Mouse (Mus musculus): ENCODE measurements around the gene Gm3238.
"Not testable (repeated sequence)": the region's sequence is repeated elsewhere in the genome, so short reads cannot be mapped to it uniquely, and the experiment has no call there.

Gm3238 gene

DNA sequence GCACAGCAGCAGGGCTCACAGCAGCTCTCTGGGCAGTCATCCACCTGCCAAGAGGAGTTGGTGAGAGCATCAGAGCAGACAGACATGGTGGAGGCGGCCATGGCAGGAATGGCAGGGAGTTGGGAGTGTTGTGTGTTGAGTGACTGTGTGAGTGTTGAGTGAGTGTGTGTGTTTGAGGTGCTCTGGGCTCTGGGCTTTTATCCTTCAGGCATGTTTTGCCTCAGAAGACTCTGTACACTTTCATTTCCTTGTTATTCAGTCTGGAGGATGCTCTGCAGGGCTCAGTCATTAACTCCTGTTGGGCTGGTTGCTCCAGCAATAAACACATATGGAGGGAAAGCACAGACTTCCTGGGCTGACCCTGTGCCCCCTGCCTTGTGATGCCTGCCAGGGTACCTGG is at the start of gene Gm3238:
Gm3238 (minus strand) TSS at position 101 of the 400 bp plus-strand sequence.
- not testable (repeated sequence) for DNase-seq (ENCODE audit: extremely low spot score, low spot score)

GRCm38 (mm10) chr10:77819203-77819602 is 48.1 kb upstream of the Gm3238 start:
- no peak for DNase-seq (ENCODE audit: extremely low spot score, low spot score)

- DNase-seq (ENCODE audit: extremely low spot score, low spot score): no peak
Observed at GRCm38 (mm10) chr10:77818523-77818922, 47.4 kb upstream of the Gm3238 start.

GRCm38 (mm10) chr10:77815514-77815913 is 44.4 kb upstream of the Gm3238 start:
- DNase-seq (ENCODE audit: extremely low spot score, low spot score): peak; percentile 42

DNA sequence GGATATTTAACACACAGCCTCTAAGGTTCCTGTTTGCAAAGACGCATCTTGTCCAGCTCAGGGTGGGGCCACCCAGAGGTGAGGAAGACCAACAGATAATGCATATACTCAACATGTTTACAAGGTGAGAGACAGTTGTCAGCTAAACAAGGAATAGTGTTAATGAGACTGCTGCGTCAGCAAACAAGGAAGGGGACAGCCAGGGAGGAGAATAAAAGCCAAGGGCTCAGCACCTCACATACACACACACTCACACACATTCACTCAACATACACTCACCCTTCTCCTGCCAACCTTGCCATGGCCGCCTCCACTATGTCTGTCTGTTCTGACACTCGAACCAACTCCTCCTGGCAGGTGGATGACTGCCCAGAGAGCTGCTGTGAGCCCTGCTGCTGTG is 43.3 kb upstream of the Gm3238 start, which contains the start of gene Gm2696:
Gm2696 (plus strand) TSS at position 301 of the 400 bp plus-strand sequence.
- no peak for DNase-seq (ENCODE audit: extremely low spot score, low spot score)

DNA sequence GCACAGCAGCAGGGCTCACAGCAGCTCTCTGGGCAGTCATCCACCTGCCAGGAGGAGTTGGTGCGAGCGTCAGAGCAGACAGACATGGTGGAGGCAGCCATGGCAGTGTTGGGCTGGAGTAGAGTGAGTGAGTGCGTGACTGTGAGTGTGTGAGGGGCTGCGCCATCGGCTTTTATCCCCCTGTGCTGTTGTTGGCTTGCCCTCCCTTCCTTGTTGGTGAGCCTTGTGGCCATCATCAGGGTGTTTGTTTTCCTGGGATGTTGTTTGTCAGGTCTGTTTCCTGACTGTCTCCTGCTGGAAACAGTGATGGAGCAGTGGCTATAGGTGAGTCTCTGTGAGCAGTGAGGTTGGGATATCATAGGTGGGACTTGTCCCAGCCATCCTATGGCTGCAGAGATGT is 40.6 kb upstream of the Gm3238 start, which contains the start of gene Gm9507:
Gm9507 (minus strand) TSS at position 101 of the 400 bp plus-strand sequence.
- DNase-seq (ENCODE audit: extremely low spot score, low spot score): no peak

- DNase-seq (ENCODE audit: extremely low spot score, low spot score): no peak
Observed at GRCm38 (mm10) chr10:77804095-77804494, 33.0 kb upstream of the Gm3238 start.

GRCm38 (mm10) chr10:77798921-77799508 is 27.9 kb upstream of the Gm3238 start, which contains the start of gene Gm19668:
Gene Gm19668, minus strand, starts transcription at chr10:77799133.
- peak; percentile 18 for DNase-seq (ENCODE audit: extremely low spot score, low spot score)

DNA sequence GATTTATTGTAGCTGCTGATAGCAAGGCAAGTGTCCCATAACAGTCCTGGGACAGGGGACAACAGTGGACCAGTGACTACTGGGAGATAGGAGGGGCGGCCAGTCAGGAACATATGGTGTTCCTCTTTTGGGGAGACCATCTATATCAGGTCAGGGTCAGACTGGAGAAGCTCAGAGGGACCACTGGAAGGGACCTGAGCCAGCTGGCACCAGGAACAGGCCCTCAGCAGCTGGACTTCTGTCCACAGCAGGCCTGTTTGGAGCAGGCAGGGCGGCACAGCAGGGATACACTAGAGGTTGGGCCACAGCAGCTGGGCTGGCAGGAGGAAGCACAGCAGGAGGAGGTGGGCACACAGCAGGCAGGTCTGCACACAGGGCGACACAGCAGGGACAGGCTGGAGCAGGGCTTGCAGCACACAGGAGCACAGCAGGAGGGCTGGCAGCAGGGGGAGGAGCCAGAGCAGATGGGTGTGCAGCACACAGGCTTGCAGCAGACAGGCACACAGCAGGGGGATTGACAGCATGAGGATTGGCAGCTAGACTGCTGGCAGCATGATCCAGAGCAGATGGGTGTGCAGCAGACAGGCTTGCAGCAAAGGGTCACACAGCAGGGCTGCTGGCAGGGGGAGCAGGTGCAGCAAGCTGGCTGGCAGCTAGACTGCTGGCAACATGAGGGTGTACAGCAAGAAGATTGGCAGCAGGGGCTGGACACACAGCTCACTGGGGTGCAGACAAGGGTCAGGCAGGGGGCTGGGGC is 27.2 kb upstream of the Gm3238 start:
- DNase-seq (ENCODE audit: extremely low spot score, low spot score): peak; percentile 12

GRCm38 (mm10) chr10:77797677-77798076 is 26.6 kb upstream of the Gm3238 start:
- peak; percentile 12 for DNase-seq (ENCODE audit: extremely low spot score, low spot score)

- DNase-seq (ENCODE audit: extremely low spot score, low spot score): peak; percentile 6
Observed at GRCm38 (mm10) chr10:77794976-77795375, 23.9 kb upstream of the Gm3238 start, which contains the start of gene Gm9639. Gene Gm9639, minus strand, starts transcription at chr10:77795076.

DNA sequence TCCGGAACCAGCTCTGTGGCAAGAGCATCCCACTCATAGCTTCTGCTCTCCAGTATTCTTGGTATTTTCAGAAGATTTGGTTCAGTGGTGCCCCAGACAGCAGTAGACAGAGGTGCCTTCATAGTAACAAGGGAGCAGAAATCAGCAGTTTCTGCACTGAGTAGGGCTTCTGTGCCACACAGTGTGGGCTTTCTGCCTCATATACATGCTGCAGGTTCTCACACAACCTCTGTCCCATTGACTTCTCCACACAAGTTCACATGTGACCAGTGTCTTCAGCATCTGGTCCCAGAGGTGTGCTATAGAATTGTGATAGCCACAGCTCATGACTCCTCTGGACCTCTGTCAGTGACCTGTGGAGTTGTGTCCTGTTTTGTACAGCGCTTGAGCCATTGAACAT is 17.5 kb upstream of the Gm3238 start:
- no peak for DNase-seq (ENCODE audit: extremely low spot score, low spot score)

- not testable (repeated sequence) for DNase-seq (ENCODE audit: extremely low spot score, low spot score)
Observed at GRCm38 (mm10) chr10:77787876-77788275, 16.8 kb upstream of the Gm3238 start, which contains the start of gene Gm7137. Gene Gm7137, minus strand, starts transcription at chr10:77788200.

DNA sequence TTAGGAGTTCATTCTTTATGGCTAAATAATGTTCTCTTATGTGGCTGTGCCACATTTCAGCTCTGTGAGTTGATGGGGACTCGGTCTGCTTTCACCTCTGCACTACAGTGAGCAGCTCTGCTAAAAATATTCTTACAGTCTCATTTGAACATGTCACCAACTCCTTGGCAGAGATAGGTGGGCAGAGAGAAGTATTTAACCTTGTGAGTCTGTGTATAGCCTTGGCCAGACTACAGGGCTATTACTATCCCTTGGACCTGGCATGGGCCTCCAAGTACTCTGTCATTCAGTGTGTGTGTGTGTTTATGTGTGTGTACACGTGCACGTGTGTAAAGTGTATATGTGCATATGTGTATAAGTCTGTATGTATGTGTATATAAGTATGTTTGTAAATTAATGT is 12.3 kb upstream of the Gm3238 start:
- not testable (repeated sequence) for DNase-seq (ENCODE audit: extremely low spot score, low spot score)

DNA sequence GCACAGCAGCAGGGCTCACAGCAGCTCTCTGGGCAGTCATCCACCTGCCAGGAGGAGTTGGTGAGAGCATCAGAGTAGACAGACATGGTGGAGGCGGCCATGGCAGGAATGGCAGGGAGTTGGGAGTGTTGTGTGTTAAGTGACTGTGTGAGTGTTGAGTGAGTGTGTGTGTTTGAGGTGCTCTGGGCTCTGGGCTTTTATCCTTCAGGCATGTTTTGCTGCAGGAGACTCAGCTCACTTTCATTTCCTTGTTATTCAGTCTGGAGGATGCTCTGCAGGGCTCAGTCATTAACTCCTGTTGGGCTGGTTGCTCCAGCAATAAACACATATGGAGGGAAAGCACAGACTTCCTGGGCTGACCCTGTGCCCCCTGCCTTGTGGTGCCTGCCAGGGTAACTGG is 11.3 kb upstream of the Gm3238 start, which contains the start of gene Gm3250:
Gm3250 (minus strand) TSS at position 101 of the 400 bp plus-strand sequence.
- DNase-seq (ENCODE audit: extremely low spot score, low spot score): not testable (repeated sequence)

- not testable (repeated sequence) for DNase-seq (ENCODE audit: extremely low spot score, low spot score)
Observed at GRCm38 (mm10) chr10:77776844-77777243, 5.7 kb upstream of the Gm3238 start, which contains the start of gene Gm7138. Gene Gm7138, minus strand, starts transcription at chr10:77776944.

DNA sequence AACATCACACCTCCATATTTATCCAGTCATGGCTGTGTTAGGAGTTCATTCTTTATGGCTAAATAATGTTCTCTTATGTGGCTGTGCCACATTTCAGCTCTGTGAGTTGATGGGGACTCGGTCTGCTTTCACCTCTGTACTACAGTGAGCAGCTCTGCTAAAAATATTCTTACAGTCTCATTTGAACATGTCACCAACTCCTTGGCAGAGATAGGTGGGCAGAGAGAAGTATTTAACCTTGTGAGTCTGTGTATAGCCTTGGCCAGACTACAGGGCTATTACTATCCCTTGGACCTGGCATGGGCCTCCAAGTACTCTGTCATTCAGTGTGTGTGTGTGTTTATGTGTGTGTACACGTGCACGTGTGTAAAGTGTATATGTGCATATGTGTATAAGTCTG is 1.0 kb upstream of the Gm3238 start:
- not testable (repeated sequence) for DNase-seq (ENCODE audit: extremely low spot score, low spot score)

DNA sequence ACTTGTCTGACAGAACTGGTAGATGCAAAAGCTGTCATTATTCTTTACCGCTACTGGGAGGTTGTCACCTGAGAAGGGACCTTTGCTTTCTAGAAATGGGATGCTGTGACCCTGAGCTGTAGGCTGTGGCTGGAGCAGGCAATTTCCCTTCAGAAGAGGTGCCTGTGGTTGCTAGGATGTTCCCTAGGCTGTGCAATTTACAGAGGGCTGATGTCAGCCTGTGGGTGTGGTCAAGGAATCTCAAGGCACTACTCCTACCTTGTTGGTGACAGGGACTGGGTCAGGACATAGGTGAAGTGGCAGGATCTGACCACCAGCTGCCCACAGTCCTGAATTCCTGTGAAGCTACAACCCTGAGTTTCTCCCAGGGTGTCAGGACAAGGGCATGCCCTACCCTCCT is 1.4 kb downstream of the Gm3238 start:
- no peak for DNase-seq (ENCODE audit: extremely low spot score, low spot score)

GRCm38 (mm10) chr10:77759582-77759981 is 11.5 kb downstream of the Gm3238 start, which contains the start of gene Gm3233:
Gene Gm3233, minus strand, starts transcription at chr10:77759682.
- not testable (repeated sequence) for DNase-seq (ENCODE audit: extremely low spot score, low spot score)

DNA sequence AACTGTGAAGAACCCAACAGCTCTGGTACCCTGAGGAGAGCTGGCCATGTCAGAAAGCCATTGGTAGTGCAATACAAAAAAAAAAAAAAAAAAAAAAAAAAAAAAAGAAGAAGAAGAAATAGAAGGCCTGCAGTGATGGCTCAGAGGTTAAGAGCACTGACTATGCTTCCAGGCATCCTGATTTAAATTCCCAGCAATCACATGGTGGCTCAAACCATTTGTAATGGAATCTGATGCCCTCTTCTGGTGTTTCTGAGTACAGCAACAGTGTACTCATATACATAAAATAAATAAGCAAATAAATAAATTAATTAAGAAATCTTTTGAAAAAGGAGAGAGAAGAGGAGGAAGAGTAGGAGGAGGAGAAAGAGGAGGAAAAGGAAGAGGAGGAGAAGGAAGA is 17.7 kb downstream of the Gm3238 start:
- DNase-seq (ENCODE audit: extremely low spot score, low spot score): no peak

DNA sequence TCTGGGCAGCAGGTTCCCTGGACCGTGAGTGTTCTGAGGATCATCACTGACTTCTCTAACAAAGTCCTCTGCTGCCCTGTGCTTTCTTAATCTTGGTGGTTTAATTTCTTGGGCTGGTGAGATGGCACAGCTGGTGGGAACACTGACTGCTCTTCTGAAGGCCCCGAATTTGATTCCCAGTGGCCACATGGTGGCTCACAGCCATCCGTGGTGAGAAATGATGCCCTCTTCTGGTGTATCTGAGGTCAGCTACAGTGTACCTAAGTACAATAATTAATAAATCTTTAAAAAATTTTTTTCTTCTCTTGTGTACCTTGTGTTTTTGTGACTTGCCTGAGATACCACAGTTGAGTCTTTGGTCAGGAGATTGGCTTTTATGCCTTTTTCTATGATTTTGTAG is 18.8 kb downstream of the Gm3238 start:
- not testable (repeated sequence) for DNase-seq (ENCODE audit: extremely low spot score, low spot score)

GRCm38 (mm10) chr10:77751254-77751653 is 19.9 kb downstream of the Gm3238 start, which contains the start of gene Gm9736:
Gene Gm9736, minus strand, starts transcription at chr10:77751354.
- not testable (repeated sequence) for DNase-seq (ENCODE audit: extremely low spot score, low spot score)

All from neural tube, embryonic 10.5 days (tissue).